Mouse (Mus musculus) intestine, postnatal 0 days (tissue): ENCODE measurements around the gene Cela1. TPM values are rescaled to one million over a fixed set of nuclear protein-coding genes. Genes with fewer than 3 reads are reported as not detected.
A peak's percentile ranks its signal among the peaks of the same experiment; 100 is the strongest.

Experiments
- ATAC-seq: fragments of 200-750 bp; cut with Nextera tagmentation; 2 replicates; pipeline ENCODE4 v1.8.0; 2017; ENCODE audit warnings: mild to moderate bottlenecking, moderate TSS enrichment, moderate library complexity
- H3K27ac ChIP-seq: fragments of 300-500 bp; sonication (generic); 2 replicates; pipeline ENCODE4 v1.5.1; 2014; ENCODE audit warnings: mild to moderate bottlenecking, low read depth, low read length, moderate library complexity
- H3K27me3 ChIP-seq: fragments of 300-500 bp; sonication (generic); replicated peaks from 2 replicates; pipeline ENCODE4 v1.6.1; 2014; ENCODE audit warnings: low read length, mixed read lengths; ENCODE audit not compliant: control insufficient read depth, insufficient read depth
- H3K36me3 ChIP-seq: fragments of 300-500 bp; sonication (generic); 2 replicates; pipeline ENCODE4 v1.6.1; 2014; ENCODE audit warnings: mild to moderate bottlenecking, moderate library complexity; ENCODE audit not compliant: control insufficient read depth, insufficient read depth
- H3K4me1 ChIP-seq: fragments of 300-500 bp; sonication (generic); replicated peaks from 2 replicates; pipeline ENCODE4 v1.6.1; 2014; ENCODE audit warnings: antibody characterized with exemption, low read length, mixed read lengths; ENCODE audit not compliant: control insufficient read depth, insufficient read depth
- H3K4me2 ChIP-seq: fragments of 300-500 bp; sonication (generic); replicated peaks from 2 replicates; pipeline ENCODE4 v1.6.1; 2014; ENCODE audit warnings: low read depth, mild to moderate bottlenecking, moderate library complexity
- H3K4me3 ChIP-seq: fragments of 300-500 bp; sonication (generic); 2 replicates; pipeline ENCODE4 v1.5.1; 2014; ENCODE audit warnings: low read depth, low read length
- H3K9ac ChIP-seq: fragments of 300-500 bp; sonication (generic); 2 replicates; pipeline ENCODE4 v1.6.1; 2014; ENCODE audit warnings: mild to moderate bottlenecking, low read depth, low read length
- H3K9me3 ChIP-seq: fragments of 300-500 bp; sonication (generic); 2 replicates; pipeline ENCODE4 v1.6.1; 2016; ENCODE audit warnings: mixed run types; ENCODE audit not compliant: control insufficient read depth
- CTCF ChIP-seq: sonication (generic); IDR thresholded peaks from 2 replicates; pipeline ENCODE4 v1.5.1; 2016; ENCODE audit warnings: low read depth, mild to moderate bottlenecking, control low read depth, antibody characterized with exemption, moderate library complexity
- WGBS: fragments of 180-500 bp; shearing (Covaris S2); extraction: QIAGEN DNeasy Blood & Tissue Kit; methylation state at CpG from one replicate; pipeline ENCODE4 v1.1.7; 2014; 5-methylcytosine and 5-hydroxymethylcytosine counted together
- microRNA-seq: library from miRNA; unstranded; fragments of <30 nt; microRNA quantifications from one replicate; pipeline ENCODE4, GENCODE M21; 2016
- polyA plus RNA-seq: library from polyadenylated mRNA; unstranded; fragments of >200 nt; fragmentation: Nextera tagmentation; extraction: Ambion mirVana; gene quantifications from 2 replicates; pipeline ENCODE4 v1.2.1, GENCODE M21; 2015

Gene Cela1
- polyA plus RNA-seq, 1 experiment from 2014 or later, result 37.2 TPM

DNA sequence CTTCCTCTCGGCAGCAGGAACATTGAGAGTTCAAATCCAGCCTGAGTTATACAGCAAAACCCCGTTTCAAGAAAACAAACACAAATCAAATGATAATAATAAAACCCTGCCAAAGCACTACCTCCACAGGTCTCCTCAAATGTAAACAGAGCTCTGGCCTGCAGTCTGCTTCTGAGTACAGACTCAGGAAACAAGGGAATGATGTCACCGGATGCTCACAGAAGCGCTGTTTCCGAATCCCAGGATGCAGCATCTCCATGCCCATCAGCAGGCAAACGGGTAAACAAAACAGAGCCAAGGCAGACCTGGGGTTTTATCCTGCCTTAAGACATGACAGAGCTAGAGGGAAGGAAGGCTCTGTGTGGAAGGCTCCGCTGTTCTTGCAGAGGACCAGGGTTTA is 58.9 kb downstream of the Cela1 start:
- Histone ChIP-seq H3K9me3 (no peaks in the 10 kb centered on the region), H3K27me3 (no peaks in the 10 kb centered on the region), H3K4me1 (peaks cover 6% of the 10 kb centered on the region), H3K36me3 (peaks cover 6% of the 10 kb centered on the region; the same call in 1 of the 2 replicates), H3K4me2 (no peak overlapping the region), H3K4me3 (no peak overlapping the region), H3K9ac (no peak overlapping the region), H3K27ac (no peak overlapping the region)
- WGBS, result 38% methylated on average over 7 of the region's 7 CpGs
- TF ChIP-seq CTCF, result no peak
- ATAC-seq, result no peak

DNA sequence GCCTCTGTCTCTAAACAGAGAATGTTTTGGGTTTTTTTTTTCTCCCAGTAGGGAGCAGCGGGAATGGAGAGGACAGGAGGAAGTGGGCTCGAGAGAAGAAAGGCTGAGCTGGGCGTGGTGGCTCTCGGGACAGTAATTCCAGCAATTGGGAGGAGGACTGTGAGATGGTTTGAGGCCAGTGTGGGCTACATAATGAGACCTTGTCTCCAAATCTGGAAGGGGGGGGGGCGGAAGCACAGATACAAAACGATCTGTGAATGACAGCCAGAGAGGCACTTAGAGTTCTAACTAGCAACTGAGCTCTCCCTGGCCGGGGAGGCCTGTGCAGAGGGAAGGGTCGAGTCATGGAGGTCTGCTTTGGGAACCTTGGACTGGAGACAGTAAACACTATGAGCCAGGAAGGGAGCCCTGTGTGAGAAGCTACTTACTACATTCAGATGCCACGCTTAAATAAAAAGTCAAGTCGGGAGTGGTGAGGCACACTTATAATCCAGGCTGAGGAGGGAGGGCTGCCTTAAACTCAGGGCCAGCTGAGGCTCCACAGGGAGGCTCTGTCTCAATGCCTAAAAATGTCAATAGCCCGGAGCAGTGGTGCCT is 59.8 kb downstream of the Cela1 start:
- 9% methylated on average over 11 of the region's 11 CpGs for WGBS
- Histone ChIP-seq H3K4me1 (peaks cover 6% of the 10 kb centered on the region), H3K36me3 (peaks cover 6% of the 10 kb centered on the region; the same call in 1 of the 2 replicates), H3K9me3 (no peaks in the 10 kb centered on the region), H3K9ac (peak overlapping the region; percentile 19; the same call in 1 of the 2 replicates), H3K27ac (peak overlapping the region; percentile 61), H3K4me3 (no peak overlapping the region), H3K4me2 (peak overlapping the region; percentile 47), H3K27me3 (no peaks in the 10 kb centered on the region)
- no peak for ATAC-seq
- TF ChIP-seq CTCF, result no peak

DNA sequence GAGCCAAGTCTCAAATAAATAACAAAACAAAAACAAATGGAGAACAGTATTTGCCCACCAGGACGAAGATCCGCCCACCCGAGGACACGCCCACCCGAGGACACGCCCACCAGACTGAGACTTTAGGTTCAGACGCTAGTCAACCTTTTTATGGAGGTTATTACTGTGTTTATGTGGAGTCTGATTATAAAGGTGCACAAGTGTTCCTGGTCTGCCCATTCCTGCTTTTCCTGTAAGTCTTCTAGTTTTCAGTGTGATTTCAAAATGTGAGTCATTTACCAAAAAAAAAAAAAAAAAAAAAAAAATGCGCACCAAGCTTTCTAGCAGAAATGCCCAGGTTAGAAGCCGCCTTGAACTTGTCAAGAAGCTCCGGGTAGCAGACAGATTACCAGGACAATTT is 60.4 kb downstream of the Cela1 start:
- Histone ChIP-seq H3K27ac (peak overlapping the region; percentile 61), H3K27me3 (no peaks in the 10 kb centered on the region), H3K4me3 (no peak overlapping the region), H3K9me3 (no peaks in the 10 kb centered on the region), H3K4me1 (peaks cover 6% of the 10 kb centered on the region), H3K4me2 (peak overlapping the region; percentile 47), H3K9ac (no peak overlapping the region; the same call in 1 of the 2 replicates), H3K36me3 (peaks cover 7% of the 10 kb centered on the region; the same call in 1 of the 2 replicates)
- ATAC-seq, result peak; percentile 58
- no peak for TF ChIP-seq CTCF
- 9% methylated on average over 10 of the region's 10 CpGs for WGBS

DNA sequence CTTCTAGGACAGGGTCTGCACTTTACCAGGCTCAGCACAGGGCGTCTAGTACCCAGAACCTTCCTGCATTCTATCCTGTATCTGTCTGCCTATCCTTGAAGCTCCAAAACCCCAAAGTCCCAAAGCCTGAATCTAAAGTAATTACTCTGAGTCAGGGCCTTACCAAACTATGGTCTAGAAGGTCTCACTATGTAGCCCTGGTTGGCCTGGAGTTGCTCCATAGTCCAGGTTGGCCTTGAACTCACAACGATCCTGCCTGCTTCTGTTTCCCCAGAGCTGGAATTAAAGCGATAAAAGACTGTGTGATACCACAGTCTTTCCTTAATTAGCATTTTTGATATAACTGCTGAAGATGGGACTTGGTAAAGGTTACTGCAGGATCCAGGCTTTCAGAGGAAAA is 63.3 kb downstream of the Cela1 start:
- peaks cover 27% of the 10 kb centered on the region for H3K36me3 ChIP-seq
- peaks cover 6% of the 10 kb centered on the region for H3K4me1 ChIP-seq
- no peak overlapping the region for H3K4me3 ChIP-seq
- H3K9ac ChIP-seq, result no peak overlapping the region
- H3K27me3 ChIP-seq, result no peaks in the 10 kb centered on the region
- TF ChIP-seq CTCF, result no peak
- no peak overlapping the region for H3K4me2 ChIP-seq
- 84% methylated on average over 3 of the region's 3 CpGs for WGBS
- no peak for ATAC-seq
- H3K9me3 ChIP-seq, result no peaks in the 10 kb centered on the region
- H3K27ac ChIP-seq, result no peak overlapping the region

Small RNA genes within 50 kb of the gene (microRNA-seq; reads per million reads assigned to microRNA genes)
- not detected for gene Mir6961

Other genes with a start within 250 kb of the Cela1 start
- gene Letmd1, start 218.9 kb downstream of the Cela1 start, polyA plus RNA-seq, result 10.6 and 11.5 TPM in 2 replicates
- 3.1 and 3.3 TPM in 2 replicates for gene Csrnp2, start 192.4 kb downstream of the Cela1 start, polyA plus RNA-seq
- 8.0 and 8.5 TPM in 2 replicates for gene Tfcp2, start 135.9 kb downstream of the Cela1 start, polyA plus RNA-seq
- gene Pou6f1, start 87.9 kb downstream of the Cela1 start, polyA plus RNA-seq, result 3.0 and 4.3 TPM in 2 replicates
- 354 and 373 TPM in 2 replicates for gene Dazap2, start 72.6 kb downstream of the Cela1 start, polyA plus RNA-seq
- gene Smagp, start 51.0 kb downstream of the Cela1 start, polyA plus RNA-seq, result 77.1 and 88.6 TPM in 2 replicates
- 5.8 and 7.3 TPM in 2 replicates for gene Bin2, start 18.4 kb downstream of the Cela1 start, polyA plus RNA-seq
- gene Galnt6, start 41.5 kb upstream of the Cela1 start, polyA plus RNA-seq, result 65.3 and 72.5 TPM in 2 replicates
- 1.4 and 2.8 TPM in 2 replicates for gene Slc4a8, start 73.8 kb upstream of the Cela1 start, polyA plus RNA-seq
- 0.55 and 0.59 TPM in 2 replicates for gene Scn8a, start 181.9 kb upstream of the Cela1 start, polyA plus RNA-seq